Mouse (Mus musculus) stomach, embryonic 16.5 days (tissue): ENCODE data around the gene Fyb. TPM values are rescaled to one million over a fixed set of nuclear protein-coding genes. Genes with fewer than 3 reads are reported as not detected.
"Not testable (repeated sequence)": the region's sequence is repeated elsewhere in the genome, so short reads cannot be mapped to it uniquely, and the experiment has no call there.

ENCODE experiments used
- ATAC-seq: fragments of 200-750 bp; cut with Nextera tagmentation; 2 replicates; pipeline ENCODE4 v1.8.0; 2017; ENCODE audit warnings: moderate number of reproducible peaks, moderate TSS enrichment; ENCODE audit not compliant: insufficient read depth, low FRiP score
- H3K27ac ChIP-seq: fragments of 300-500 bp; sonication (generic); 2 replicates; pipeline ENCODE4 v1.5.1; 2014; ENCODE audit warnings: low read length
- H3K27me3 ChIP-seq: fragments of 300-500 bp; sonication (generic); 2 replicates; pipeline ENCODE4 v1.6.1; 2014; ENCODE audit warnings: low read length, control low read depth, mixed read lengths; ENCODE audit not compliant: control insufficient read depth, insufficient read depth
- H3K36me3 ChIP-seq: fragments of 300-500 bp; sonication (generic); 2 replicates; pipeline ENCODE4 v1.6.1; 2014; ENCODE audit warnings: low read length; ENCODE audit not compliant: control insufficient read depth, insufficient read depth
- H3K4me1 ChIP-seq: fragments of 300-500 bp; sonication (generic); 2 replicates; pipeline ENCODE4 v1.6.1; 2014; ENCODE audit warnings: low read length, control low read depth, mixed read lengths; ENCODE audit not compliant: control insufficient read depth, insufficient read depth
- H3K4me2 ChIP-seq: fragments of 300-500 bp; sonication (generic); 2 replicates; pipeline ENCODE4 v1.6.1; 2014; ENCODE audit warnings: low read depth, low read length, mixed read lengths
- H3K4me3 ChIP-seq: fragments of 300-500 bp; sonication (generic); replicated peaks from 2 replicates; pipeline ENCODE4 v1.5.1; 2014; ENCODE audit warnings: mild to moderate bottlenecking, low read length
- H3K9ac ChIP-seq: fragments of 300-500 bp; sonication (generic); 2 replicates; pipeline ENCODE4 v1.6.1; 2014; ENCODE audit warnings: low read length
- H3K9me3 ChIP-seq: fragments of 300-500 bp; sonication (generic); replicated peaks from 2 replicates; pipeline ENCODE4 v1.6.1; 2016; ENCODE audit warnings: low read length, control low read depth; ENCODE audit not compliant: control insufficient read depth
- WGBS: fragments of 180-500 bp; shearing (Covaris S2); extraction: QIAGEN DNeasy Blood & Tissue Kit; methylation state at CpG from one replicate; pipeline ENCODE4 v1.1.7; 2014; 5-methylcytosine and 5-hydroxymethylcytosine counted together
- polyA plus RNA-seq: library from polyadenylated mRNA; unstranded; fragments of >200 nt; fragmentation: Nextera tagmentation; extraction: Ambion mirVana; gene quantifications from 2 replicates; pipeline ENCODE4 v1.2.1, GENCODE M21; 2015

The Fyb gene
- polyA plus RNA-seq, 1 experiment from 2014 or later = 13.8 TPM

GRCm38 (mm10) chr15:6584645-6585044, 62.0 kb downstream of the Fyb start:
- Histone ChIP-seq H3K9me3 (no peaks in the 10 kb centered on the region), H3K27ac (no peak overlapping the region), H3K27me3 (no peaks in the 10 kb centered on the region), H3K4me1 (no peaks in the 10 kb centered on the region), H3K9ac (no peak overlapping the region), H3K4me2 (no peak overlapping the region), H3K4me3 (no peak overlapping the region), H3K36me3 (no peaks in the 10 kb centered on the region)
- no peak for ATAC-seq
- WGBS = 75% methylated on average over 4 of the region's 4 CpGs

GRCm38 (mm10) chr15:6586351-6586750, 63.7 kb downstream of the Fyb start:
- not testable (repeated sequence) for H3K9ac ChIP-seq, H3K4me3 ChIP-seq, H3K36me3 ChIP-seq, H3K27me3 ChIP-seq, ATAC-seq, H3K4me1 ChIP-seq, H3K4me2 ChIP-seq, H3K27ac ChIP-seq, H3K9me3 ChIP-seq
- 83% methylated on average over 7 of the region's 7 CpGs for WGBS

- 69% methylated on average over 3 of the region's 3 CpGs for WGBS
These were observed 64.9 kb downstream of the Fyb start for GRCm38 (mm10) chr15:6587526-6587925.

GRCm38 (mm10) chr15:6588192-6588591, 65.5 kb downstream of the Fyb start:
- no peak for ATAC-seq
- H3K27me3 ChIP-seq = no peaks in the 10 kb centered on the region
- no peak overlapping the region for H3K4me2 ChIP-seq
- no peak overlapping the region for H3K9ac ChIP-seq
- 69% methylated on average over 7 of the region's 7 CpGs for WGBS
- no peaks in the 10 kb centered on the region for H3K9me3 ChIP-seq
- no peak overlapping the region for H3K27ac ChIP-seq
- H3K4me3 ChIP-seq = no peak overlapping the region
- no peaks in the 10 kb centered on the region for H3K36me3 ChIP-seq
- no peaks in the 10 kb centered on the region for H3K4me1 ChIP-seq

More at GRCm38 (mm10) chr15:6587526-6587925, 64.9 kb downstream of the Fyb start:
- H3K9ac ChIP-seq = no peak overlapping the region
- no peaks in the 10 kb centered on the region for H3K36me3 ChIP-seq
- no peaks in the 10 kb centered on the region for H3K9me3 ChIP-seq
- no peaks in the 10 kb centered on the region for H3K4me1 ChIP-seq
- no peak overlapping the region for H3K4me2 ChIP-seq
- H3K27ac ChIP-seq = no peak overlapping the region
- H3K4me3 ChIP-seq = no peak overlapping the region
- H3K27me3 ChIP-seq = no peaks in the 10 kb centered on the region
- ATAC-seq = no peak

- WGBS = 80% methylated on average over 4 of the region's 4 CpGs
- no peaks in the 10 kb centered on the region for H3K4me1 ChIP-seq
- H3K27me3 ChIP-seq = no peaks in the 10 kb centered on the region
- no peaks in the 10 kb centered on the region for H3K9me3 ChIP-seq
- H3K4me3 ChIP-seq = no peak overlapping the region
- no peak for ATAC-seq
- no peak overlapping the region for H3K27ac ChIP-seq
- H3K9ac ChIP-seq = no peak overlapping the region
- H3K4me2 ChIP-seq = no peak overlapping the region
- H3K36me3 ChIP-seq = no peaks in the 10 kb centered on the region
These were observed 68.3 kb downstream of the Fyb start for GRCm38 (mm10) chr15:6590846-6591451.

- H3K4me3 ChIP-seq = no peak overlapping the region
- WGBS = 43% methylated on average over 1 of the region's 1 CpGs
- no peak overlapping the region for H3K27ac ChIP-seq
- no peak overlapping the region for H3K4me2 ChIP-seq
- ATAC-seq = no peak
- H3K4me1 ChIP-seq = no peaks in the 10 kb centered on the region
- no peaks in the 10 kb centered on the region for H3K27me3 ChIP-seq
- no peak overlapping the region for H3K9ac ChIP-seq
- no peaks in the 10 kb centered on the region for H3K9me3 ChIP-seq
- H3K36me3 ChIP-seq = no peaks in the 10 kb centered on the region
These were observed 68.9 kb downstream of the Fyb start for GRCm38 (mm10) chr15:6591527-6591926.

- Histone ChIP-seq H3K4me3 (no peak overlapping the region), H3K9me3 (no peaks in the 10 kb centered on the region), H3K36me3 (no peaks in the 10 kb centered on the region), H3K27ac (no peak overlapping the region), H3K4me2 (no peak overlapping the region), H3K27me3 (no peaks in the 10 kb centered on the region), H3K9ac (no peak overlapping the region), H3K4me1 (no peaks in the 10 kb centered on the region)
- 69% methylated on average over 5 of the region's 5 CpGs for WGBS
- ATAC-seq = no peak
These were observed 70.1 kb downstream of the Fyb start for GRCm38 (mm10) chr15:6592561-6593253.

- Histone ChIP-seq H3K9ac (no peak overlapping the region), H3K27ac (no peak overlapping the region), H3K4me1 (no peaks in the 10 kb centered on the region), H3K27me3 (no peaks in the 10 kb centered on the region), H3K36me3 (no peaks in the 10 kb centered on the region), H3K9me3 (no peaks in the 10 kb centered on the region), H3K4me3 (no peak overlapping the region), H3K4me2 (no peak overlapping the region)
- WGBS = 40% methylated on average over 1 of the region's 1 CpGs
- ATAC-seq = no peak
These were observed 70.6 kb downstream of the Fyb start for GRCm38 (mm10) chr15:6593254-6593623.

GRCm38 (mm10) chr15:6598626-6599025, 76.0 kb downstream of the Fyb start:
- Histone ChIP-seq H3K27me3 (no peaks in the 10 kb centered on the region), H3K36me3 (no peaks in the 10 kb centered on the region), H3K4me1 (no peaks in the 10 kb centered on the region), H3K4me3 (no peak overlapping the region), H3K27ac (no peak overlapping the region), H3K9me3 (no peaks in the 10 kb centered on the region), H3K9ac (no peak overlapping the region), H3K4me2 (no peak overlapping the region)
- WGBS = 65% methylated on average over 3 of the region's 3 CpGs
- ATAC-seq = no peak
